Mouse (Mus musculus) forebrain, embryonic 14.5 days (tissue): ENCODE measurements around the gene Gnb1l. TPM values are rescaled to one million over a fixed set of nuclear protein-coding genes. Genes with fewer than 3 reads are reported as not detected.
A peak's percentile ranks its signal among the peaks of the same experiment; 100 is the strongest.

ENCODE experiments used
- ATAC-seq: fragments of 200-750 bp; cut with Nextera tagmentation; 2 replicates; pipeline ENCODE4 v1.8.0; 2017; ENCODE audit warnings: mild to moderate bottlenecking, moderate library complexity
- DNase-seq: peaks from one replicate; pipeline ENCODE4 v3.0.0-alpha.2; 2015; ENCODE audit warnings: low spot score
- H3K27ac ChIP-seq: fragments of 300-500 bp; sonication (generic); 2 replicates; pipeline ENCODE4 v1.5.1; 2014; ENCODE audit warnings: low read depth, mild to moderate bottlenecking, control low read depth, low read length, moderate library complexity
- H3K27me3 ChIP-seq: fragments of 300-500 bp; sonication (generic); replicated peaks from 2 replicates; pipeline ENCODE4 v1.6.1; 2014; ENCODE audit warnings: low read length, control low read depth, mixed read lengths; ENCODE audit not compliant: control insufficient read depth, insufficient read depth
- H3K36me3 ChIP-seq: fragments of 300-500 bp; sonication (generic); 2 replicates; pipeline ENCODE4 v1.6.1; 2014; ENCODE audit warnings: low read length, control low read depth; ENCODE audit not compliant: control insufficient read depth, insufficient read depth
- H3K4me1 ChIP-seq: fragments of 300-500 bp; sonication (generic); 2 replicates; pipeline ENCODE4 v1.6.1; 2014; ENCODE audit warnings: antibody characterized with exemption, low read length, control low read depth; ENCODE audit not compliant: control insufficient read depth, insufficient read depth
- H3K4me2 ChIP-seq: fragments of 300-500 bp; sonication (generic); 2 replicates; pipeline ENCODE4 v1.6.1; 2014; ENCODE audit warnings: mild to moderate bottlenecking, control low read depth, low read length
- H3K4me3 ChIP-seq: fragments of 300-500 bp; sonication (generic); 2 replicates; pipeline ENCODE4 v1.5.1; 2014; ENCODE audit warnings: low read depth, low read length, control low read depth
- H3K9ac ChIP-seq: fragments of 300-500 bp; sonication (generic); 2 replicates; pipeline ENCODE4 v1.6.1; 2014; ENCODE audit warnings: mild to moderate bottlenecking, low read length, control low read depth, moderate library complexity
- H3K9me3 ChIP-seq: fragments of 300-500 bp; sonication (generic); replicated peaks from 2 replicates; pipeline ENCODE4 v1.6.1; 2016; ENCODE audit warnings: low read length, control low read depth, mixed read lengths; ENCODE audit not compliant: control insufficient read depth
- WGBS: fragments of 180-500 bp; shearing (Covaris S2); extraction: QIAGEN DNeasy Blood & Tissue Kit; methylation state at CpG from one replicate; pipeline ENCODE4 v1.1.7; 2014; 5-methylcytosine and 5-hydroxymethylcytosine counted together
- polyA plus RNA-seq: library from polyadenylated mRNA; unstranded; fragments of >200 nt; fragmentation: Nextera tagmentation; extraction: Ambion mirVana; gene quantifications from 2 replicates; pipeline ENCODE4 v1.2.1, GENCODE M21; 2014

Gnb1l gene
- polyA plus RNA-seq, 1 experiment from 2014 or later: 16.2 TPM

- no peak overlapping the region for H3K27ac ChIP-seq
- no peaks in the 10 kb centered on the region for H3K4me1 ChIP-seq
- H3K36me3 ChIP-seq: no peaks in the 10 kb centered on the region
- no peak overlapping the region for H3K4me2 ChIP-seq
- DNase-seq (no peak), ATAC-seq (no peak)
- H3K9me3 ChIP-seq: no peaks in the 10 kb centered on the region
- 21% methylated on average over 3 of the region's 3 CpGs for WGBS
- H3K27me3 ChIP-seq: peaks cover 38% of the 10 kb centered on the region
- H3K4me3 ChIP-seq: no peak overlapping the region
- H3K9ac ChIP-seq: no peak overlapping the region
These were observed 78.6 kb downstream of the Gnb1l start for GRCm38 (mm10) chr16:18577071-18577470.

DNA sequence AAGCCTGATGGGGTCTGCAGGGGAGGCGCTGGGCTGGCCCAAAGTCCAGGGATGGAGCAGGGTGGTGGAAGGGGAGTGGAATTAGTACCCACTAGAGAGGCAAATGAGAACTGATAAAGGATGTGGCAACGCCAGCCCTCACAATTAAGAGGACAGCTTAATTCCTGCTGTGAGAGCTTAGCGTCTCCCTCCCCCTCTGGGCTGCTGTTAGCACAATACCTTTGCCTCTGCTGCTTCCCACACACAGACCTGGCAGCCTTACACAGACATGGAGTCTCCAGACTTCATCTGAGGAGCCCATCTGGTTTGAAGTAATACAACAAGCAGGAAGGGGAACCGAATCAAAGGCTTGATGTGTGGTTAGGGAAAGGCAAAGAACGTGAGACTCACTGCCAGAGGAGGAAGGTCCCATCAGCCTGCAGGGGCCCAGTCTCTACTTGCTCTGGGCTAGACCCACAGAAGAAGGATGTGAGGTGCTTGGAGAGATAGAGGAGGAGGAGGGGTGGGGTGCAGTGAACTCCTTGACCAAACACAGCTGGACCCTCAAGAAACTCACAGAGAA, 79.2 kb downstream of the Gnb1l start:
- Histone ChIP-seq H3K4me3 (no peak overlapping the region), H3K27ac (no peak overlapping the region), H3K27me3 (peaks cover 44% of the 10 kb centered on the region), H3K4me2 (no peak overlapping the region), H3K36me3 (no peaks in the 10 kb centered on the region), H3K9ac (no peak overlapping the region), H3K9me3 (no peaks in the 10 kb centered on the region), H3K4me1 (no peaks in the 10 kb centered on the region)
- ATAC-seq: no peak
- no peak for DNase-seq
- WGBS: 9% methylated on average over 5 of the region's 5 CpGs

DNA sequence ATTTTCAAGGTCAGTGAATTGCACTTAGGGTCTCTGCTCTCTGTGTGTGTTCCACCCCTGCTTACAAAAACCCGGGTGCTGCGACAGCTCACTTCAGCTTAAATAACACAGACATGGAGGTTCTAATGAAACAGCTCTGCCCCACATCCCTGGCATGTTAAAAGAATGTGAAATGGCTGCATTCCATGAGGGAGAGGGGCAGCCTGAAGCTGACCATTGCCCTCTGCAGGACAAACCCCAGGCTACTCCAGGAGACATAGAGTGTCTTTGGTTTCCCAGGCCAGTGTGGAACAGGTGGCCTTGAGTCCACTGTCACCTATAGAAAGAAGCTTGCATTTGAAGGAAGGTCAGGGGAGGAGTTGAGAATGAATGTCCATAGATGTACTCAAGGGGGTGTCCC, 81.9 kb downstream of the Gnb1l start:
- ATAC-seq: no peak
- 18% methylated on average over 2 of the region's 2 CpGs for WGBS
- H3K9me3 ChIP-seq: no peaks in the 10 kb centered on the region
- H3K27ac ChIP-seq: no peak overlapping the region
- DNase-seq: no peak
- no peaks in the 10 kb centered on the region for H3K36me3 ChIP-seq
- no peak overlapping the region for H3K4me2 ChIP-seq
- H3K4me3 ChIP-seq: no peak overlapping the region
- no peak overlapping the region for H3K9ac ChIP-seq
- H3K4me1 ChIP-seq: no peaks in the 10 kb centered on the region
- peaks cover 71% of the 10 kb centered on the region for H3K27me3 ChIP-seq

DNA sequence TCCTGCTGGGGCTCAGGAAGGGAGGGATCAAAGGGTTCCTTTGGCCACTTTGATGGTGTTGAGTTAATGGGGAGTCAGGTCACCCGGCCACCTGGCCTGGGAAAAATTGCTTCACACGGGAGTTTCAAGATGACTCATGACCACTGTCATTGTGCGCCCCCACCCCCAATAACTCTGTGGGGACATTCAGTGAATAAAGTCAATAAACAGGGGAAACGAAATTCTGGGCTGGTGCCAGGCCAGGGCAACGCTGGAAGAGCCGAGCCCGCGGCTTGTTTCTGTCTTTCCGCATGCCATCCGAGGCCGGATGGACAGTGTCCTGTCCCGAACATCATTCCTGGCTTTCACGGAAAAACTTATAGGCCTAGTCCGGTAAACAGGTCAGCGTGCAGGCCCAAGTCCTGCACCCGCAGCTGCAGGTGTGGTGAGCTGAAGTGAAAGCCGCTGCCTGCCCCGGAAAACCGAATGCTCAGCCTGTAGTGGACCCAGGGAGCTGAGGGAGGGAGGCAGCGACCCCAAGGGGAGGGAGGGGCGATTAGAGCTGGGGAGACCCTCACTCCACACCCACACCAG, 82.6 kb downstream of the Gnb1l start:
- 5% methylated on average over 21 of the region's 21 CpGs for WGBS
- Histone ChIP-seq H3K36me3 (no peaks in the 10 kb centered on the region), H3K4me1 (no peaks in the 10 kb centered on the region), H3K9me3 (no peaks in the 10 kb centered on the region), H3K27me3 (peaks cover 79% of the 10 kb centered on the region), H3K4me2 (peak overlapping the region; percentile 50), H3K27ac (no peak overlapping the region), H3K9ac (no peak overlapping the region), H3K4me3 (peak overlapping the region; percentile 31; the same call in 1 of the 2 replicates)
- DNase-seq: no peak
- no peak for ATAC-seq

DNA sequence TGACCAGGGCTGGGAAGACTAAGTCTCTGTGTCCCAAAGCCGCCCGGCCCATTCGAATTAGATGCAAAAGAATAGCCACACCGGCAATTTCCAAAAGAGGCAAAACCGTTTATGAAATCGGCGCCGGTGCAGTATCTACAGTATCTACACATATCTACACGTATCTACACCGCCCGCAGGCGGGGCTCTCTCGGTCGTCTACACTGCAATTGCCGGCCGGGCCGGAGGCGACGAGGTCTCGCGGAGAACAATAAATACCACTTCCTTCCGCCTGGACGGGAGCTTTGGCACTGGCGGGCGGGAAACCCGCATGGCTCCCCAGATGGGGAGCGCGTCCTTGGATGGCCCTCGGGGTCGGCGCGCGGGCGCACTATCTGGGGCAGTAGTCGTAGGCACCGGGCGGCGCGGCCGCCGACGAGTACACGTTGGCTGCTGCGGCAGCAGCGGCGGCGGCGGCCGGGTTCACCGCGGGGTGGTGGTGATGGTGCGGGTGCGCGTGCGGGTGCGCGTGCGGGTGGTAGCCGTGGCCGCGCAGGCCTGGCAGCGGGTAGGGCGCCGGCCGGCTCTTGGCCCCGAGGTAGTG, 83.2 kb downstream of the Gnb1l start:
- ATAC-seq (peak; percentile 29), DNase-seq (no peak)
- Histone ChIP-seq H3K27me3 (peaks cover 85% of the 10 kb centered on the region), H3K4me1 (peaks cover 2% of the 10 kb centered on the region; the same call in 1 of the 2 replicates), H3K36me3 (no peaks in the 10 kb centered on the region), H3K9ac (peak overlapping the region; percentile 29; the same call in 1 of the 2 replicates), H3K4me2 (peak overlapping the region; percentile 50), H3K9me3 (no peaks in the 10 kb centered on the region), H3K4me3 (peak overlapping the region; percentile 31), H3K27ac (no peak overlapping the region)
- under 1% methylated on average over 63 of the region's 66 CpGs for WGBS

DNA sequence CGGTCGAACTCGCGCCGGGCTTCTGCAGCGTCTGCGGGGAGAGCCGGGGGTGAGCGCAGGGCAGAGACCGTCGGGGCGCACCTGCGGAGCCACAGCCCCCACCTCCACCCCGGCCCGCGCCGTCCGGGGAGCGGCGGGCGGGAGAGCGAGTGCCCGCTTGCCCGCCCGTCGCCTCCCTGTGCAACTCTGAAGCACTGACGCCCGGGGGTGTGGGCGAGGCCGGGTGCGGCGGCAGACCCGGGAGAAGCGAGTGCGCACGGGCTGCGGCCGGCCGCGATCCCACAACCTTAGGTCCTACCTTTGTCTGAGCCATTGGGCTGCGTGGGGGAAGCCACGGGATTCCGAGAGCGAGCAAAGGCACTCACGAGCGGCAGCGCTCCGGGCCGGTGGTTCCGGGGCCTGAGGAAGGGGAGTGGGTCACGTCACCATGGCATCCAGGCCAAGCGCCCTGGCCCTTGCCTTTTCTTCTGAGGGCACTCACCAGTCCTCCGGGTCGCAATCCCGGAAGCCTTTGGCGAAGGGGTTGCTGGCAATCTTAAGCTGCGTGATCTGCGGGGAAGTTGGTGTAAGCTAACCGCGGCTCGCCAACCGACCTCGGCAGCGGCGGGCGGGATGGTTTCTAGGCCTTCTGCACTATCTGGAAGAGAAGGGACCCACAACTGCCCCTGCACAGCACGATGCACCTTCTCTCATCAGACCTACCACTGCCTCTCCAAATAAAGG, 84.1 kb downstream of the Gnb1l start:
- under 1% methylated on average over 56 of the region's 67 CpGs for WGBS
- Histone ChIP-seq H3K4me1 (peaks cover 2% of the 10 kb centered on the region; the same call in 1 of the 2 replicates), H3K27ac (no peak overlapping the region), H3K4me3 (peak overlapping the region; percentile 31), H3K27me3 (peaks cover 93% of the 10 kb centered on the region), H3K9ac (no peak overlapping the region), H3K4me2 (peak overlapping the region; percentile 50), H3K36me3 (no peaks in the 10 kb centered on the region), H3K9me3 (no peaks in the 10 kb centered on the region)
- no peak for DNase-seq
- ATAC-seq: no peak

GRCm38 (mm10) chr16:18583169-18583568, 84.7 kb downstream of the Gnb1l start:
- Histone ChIP-seq H3K4me1 (peaks cover 2% of the 10 kb centered on the region), H3K27me3 (peaks cover 95% of the 10 kb centered on the region), H3K4me2 (no peak overlapping the region), H3K9me3 (no peaks in the 10 kb centered on the region), H3K9ac (no peak overlapping the region), H3K36me3 (no peaks in the 10 kb centered on the region), H3K4me3 (no peak overlapping the region), H3K27ac (no peak overlapping the region)
- DNase-seq: no peak
- 6% methylated on average over 10 of the region's 10 CpGs for WGBS
- ATAC-seq: no peak

DNA sequence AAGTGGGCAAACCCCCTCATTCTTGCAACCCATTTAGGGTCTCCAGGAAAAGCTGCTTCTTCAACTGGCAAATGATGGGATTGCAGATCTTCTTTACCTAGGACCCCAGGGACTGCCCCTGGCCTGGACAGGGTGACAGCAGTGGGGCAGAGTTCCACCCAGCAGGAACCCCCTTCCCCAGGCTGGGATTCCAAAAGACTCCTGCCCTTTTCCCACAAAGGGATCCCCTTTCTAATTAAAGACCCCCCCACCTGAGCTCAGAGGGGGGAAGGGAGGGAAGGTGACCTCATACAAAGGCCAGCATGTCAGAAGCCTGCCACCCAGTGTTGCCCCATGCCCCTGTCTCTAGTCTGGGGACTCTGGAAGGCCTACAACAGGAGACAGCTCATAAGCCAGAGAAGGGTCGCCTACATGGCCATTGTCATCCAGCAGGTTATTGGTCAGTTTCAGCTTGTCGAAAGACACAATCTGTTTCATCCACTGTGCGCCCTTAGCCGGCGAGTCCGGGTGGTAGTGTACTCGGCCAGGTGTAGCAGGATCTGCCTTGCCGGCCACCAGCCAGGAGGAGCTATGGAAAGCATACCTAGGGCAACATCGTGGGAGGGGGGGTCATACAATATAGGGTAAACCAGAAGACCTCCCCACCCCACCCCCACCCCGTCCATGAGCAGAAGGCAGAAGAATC, 85.3 kb downstream of the Gnb1l start:
- no peak overlapping the region for H3K4me3 ChIP-seq
- no peak for DNase-seq
- H3K9me3 ChIP-seq: no peaks in the 10 kb centered on the region
- peaks cover 2% of the 10 kb centered on the region for H3K4me1 ChIP-seq
- ATAC-seq: no peak
- H3K9ac ChIP-seq: no peak overlapping the region
- peaks cover 96% of the 10 kb centered on the region for H3K27me3 ChIP-seq
- no peak overlapping the region for H3K4me2 ChIP-seq
- H3K36me3 ChIP-seq: no peaks in the 10 kb centered on the region
- H3K27ac ChIP-seq: no peak overlapping the region
- WGBS: 5% methylated on average over 10 of the region's 10 CpGs
